Mouse (Mus musculus) liver, postnatal 0 days (tissue): ENCODE measurements at regions not wholly inside any gene's neighbourhood (a gene's known extent, or its start where the extent isn't known, plus 50 kb on each side); places are given as distances from the start of the nearest gene placed in this dataset.

ENCODE experiments used
- CTCF ChIP-seq: sonication (generic); IDR thresholded peaks from 2 replicates; pipeline ENCODE4 v1.5.1; 2016; ENCODE audit warnings: antibody characterized with exemption, low read depth
- EP300 ChIP-seq: IDR thresholded peaks from 2 replicates; pipeline ENCODE4 v1.6.1; 2016; ENCODE audit warnings: antibody characterized with exemption, low read depth, mild to moderate bottlenecking

GRCm38 (mm10) chr2:173432258-173432657 is 90.1 kb upstream of the 1700021F07Rik start:
- TF ChIP-seq EP300 (no peak), CTCF (no peak)
